Mouse (Mus musculus): Measurements from ENCODE around the gene Slc5a11.

DNA sequence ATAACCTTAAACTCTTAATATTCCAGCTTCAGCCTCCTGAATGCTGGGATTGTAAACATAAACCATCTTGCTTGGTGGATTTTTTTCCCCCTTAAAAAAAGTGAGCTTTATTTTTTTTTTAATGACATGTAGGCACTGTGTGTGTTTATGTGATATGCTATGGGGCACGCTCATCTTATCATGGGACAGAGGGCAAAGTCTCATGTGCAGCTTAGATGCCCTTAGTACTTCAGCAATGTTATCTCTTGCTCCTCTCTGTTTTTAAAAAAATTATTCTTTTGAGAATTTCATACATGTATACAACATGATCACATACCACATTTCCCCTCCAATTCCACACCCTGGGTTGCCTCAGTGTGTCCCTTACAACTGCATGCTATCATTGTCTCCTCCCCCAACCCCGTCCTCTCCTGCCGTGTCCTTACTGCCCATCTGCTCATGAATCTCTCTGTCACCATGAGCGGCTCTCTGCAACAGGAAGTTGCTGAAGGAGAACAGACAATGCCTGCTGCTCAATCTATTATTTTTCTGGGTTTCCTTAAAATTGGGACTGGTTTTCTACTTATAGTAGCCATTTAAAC lies 32.0 kb downstream of the Slc5a11 start:
- TF ChIP-seq ZNF384 (IDR thresholded peaks at IDR 0.05; ENCODE audit: low read depth, low read length) (no peak), MAFK (IDR thresholded peaks at IDR 0.05; ENCODE audit: insufficient read depth, low read depth, low read length) (no peak), ZC3H11A (IDR thresholded peaks at IDR 0.05; ENCODE audit: borderline replicate concordance, low read depth, low read length) (no peak), CHD2 (IDR thresholded peaks at IDR 0.05; ENCODE audit: low read depth, low read length) (no peak), HCFC1 (IDR thresholded peaks at IDR 0.05; ENCODE audit: borderline replicate concordance, insufficient read depth, low read length) (no peak)
